Comparison of ENCODE assay signal across 21 mouse cellular contexts in genomic region chr1:19673448-19674396, GRCm38 (mm10).
A peak's percentile ranks its signal among the peaks of the same experiment; 100 is the strongest.
DNase-seq lines count a peak whose midpoint lies in the region; ATAC-seq and TF ChIP-seq lines count a peak whose summit lies in the region.
"Had no signal": no experiment of that assay in that cellular context is flagged by ENCODE, and none has a peak within 500 bp of the region (broad histone marks: within the 10 kb centered on the region; RNA-seq: fewer than 3 reads in every experiment).

No protein-coding gene starts in this region.

- no peak overlapping the region for H3K4me3 ChIP-seq in hindbrain, embryonic 16.5 days (ENCODE audit: low read length)
- H3K4me3 ChIP-seq in hindbrain, postnatal 0 days (ENCODE audit: low read length), result no peak overlapping the region
- H3K4me3 ChIP-seq in embryonic facial prominence, embryonic 12.5 days, result no peak overlapping the region
- H3K4me3 ChIP-seq in neural tube, embryonic 12.5 days, result no peak overlapping the region
- H3K4me3 ChIP-seq: forebrain, embryonic 12.5 days; heart, adult 2 months; kidney, embryonic 15.5 days; limb, embryonic 12.5 days; lung, embryonic 15.5 days; midbrain, embryonic 12.5 days had no signal

- no peaks in the 10 kb centered on the region for H3K36me3 ChIP-seq in hindbrain, embryonic 16.5 days (ENCODE audit: control insufficient read depth, insufficient read depth, low read length)
- H3K36me3 ChIP-seq in hindbrain, postnatal 0 days (ENCODE audit: insufficient read depth, low read length), result no peaks in the 10 kb centered on the region
- no peaks in the 10 kb centered on the region for H3K36me3 ChIP-seq in embryonic facial prominence, embryonic 12.5 days
- H3K36me3 ChIP-seq in neural tube, embryonic 12.5 days, result no peaks in the 10 kb centered on the region
- H3K36me3 ChIP-seq: forebrain, embryonic 12.5 days; kidney, embryonic 15.5 days; limb, embryonic 12.5 days; lung, embryonic 15.5 days; midbrain, embryonic 12.5 days had no signal

- H3K9ac ChIP-seq in hindbrain, embryonic 16.5 days (ENCODE audit: low read depth, low read length), result no peak overlapping the region
- H3K9ac ChIP-seq in hindbrain, postnatal 0 days (replicated peaks; ENCODE audit: low read length), result no peak overlapping the region
- H3K9ac ChIP-seq in embryonic facial prominence, embryonic 12.5 days, result no peak overlapping the region
- H3K9ac ChIP-seq in neural tube, embryonic 12.5 days, result no peak overlapping the region
- H3K9ac ChIP-seq: forebrain, embryonic 12.5 days; kidney, embryonic 15.5 days; limb, embryonic 12.5 days; liver, embryonic 14.5 days; lung, embryonic 15.5 days; midbrain, embryonic 12.5 days had no signal

- no peaks in the 10 kb centered on the region for H3K9me3 ChIP-seq in hindbrain, embryonic 16.5 days (ENCODE audit: control insufficient read depth, low read length)
- H3K9me3 ChIP-seq in hindbrain, postnatal 0 days (ENCODE audit: low read length), result no peaks in the 10 kb centered on the region
- no peaks in the 10 kb centered on the region for H3K9me3 ChIP-seq in embryonic facial prominence, embryonic 12.5 days
- H3K9me3 ChIP-seq in neural tube, embryonic 12.5 days, result no peaks in the 10 kb centered on the region
- H3K9me3 ChIP-seq: forebrain, embryonic 12.5 days; kidney, embryonic 15.5 days; limb, embryonic 12.5 days; lung, embryonic 15.5 days; midbrain, embryonic 12.5 days had no signal

- H3K4me2 ChIP-seq in hindbrain, embryonic 16.5 days (ENCODE audit: low read length), result no peak overlapping the region
- no peak overlapping the region for H3K4me2 ChIP-seq in hindbrain, postnatal 0 days (ENCODE audit: low read depth, low read length)
- 0 out of 2 replicates have a peak overlapping the region, but pooled peaks have one; percentile 9 for H3K4me2 ChIP-seq in embryonic facial prominence, embryonic 12.5 days (replicated peaks)
- no peak overlapping the region for H3K4me2 ChIP-seq in neural tube, embryonic 12.5 days (replicated peaks)
- H3K4me2 ChIP-seq: forebrain, embryonic 12.5 days; kidney, embryonic 15.5 days; limb, embryonic 12.5 days; lung, embryonic 15.5 days; midbrain, embryonic 12.5 days had no signal

- 45% methylated on average over 8 of the region's 8 CpGs for WGBS in hindbrain, embryonic 16.5 days
- WGBS in hindbrain, postnatal 0 days, result 53% methylated on average over 8 of the region's 8 CpGs
- WGBS in embryonic facial prominence, embryonic 12.5 days, result 25% methylated on average over 8 of the region's 8 CpGs
- 34% methylated on average over 8 of the region's 8 CpGs for WGBS in neural tube, embryonic 12.5 days

- no peak for TF ChIP-seq CTCF in hindbrain, postnatal 0 days (IDR thresholded peaks at IDR 0.05; ENCODE audit: low read depth)

- H3K4me1 ChIP-seq in hindbrain, embryonic 16.5 days (ENCODE audit: control insufficient read depth, insufficient read depth, low read depth, low read length), result no peaks in the 10 kb centered on the region
- no peaks in the 10 kb centered on the region for H3K4me1 ChIP-seq in hindbrain, postnatal 0 days (ENCODE audit: insufficient read depth, low read length)
- H3K4me1 ChIP-seq in embryonic facial prominence, embryonic 12.5 days, result peaks cover 5% of the 10 kb centered on the region
- H3K4me1 ChIP-seq in neural tube, embryonic 12.5 days, result peaks cover 3% of the 10 kb centered on the region; the same call in 1 of the 2 replicates
- H3K4me1 ChIP-seq: forebrain, embryonic 12.5 days; lung, embryonic 15.5 days had no signal

- DNase-seq in hindbrain, postnatal 0 days (ENCODE audit: low spot score), result no peak
- DNase-seq in brain, adult 2 months (ENCODE audit: low read depth, low spot score), result peak; percentile 2
- DNase-seq in urinary bladder, postnatal 10 days (ENCODE audit: low spot score), result no peak
- DNase-seq in Muller cell, postnatal 12 days (ENCODE audit: inconsistent ontology term), result no peak
- DNase-seq: cerebellum, adult 9-10 months; gastrocnemius, postnatal 10 days; heart, adult 2 months; heart, postnatal 36 days; lung, postnatal 4 days; right cerebral cortex, postnatal 14 days; spleen, adult 18-20 months had no signal

- ATAC-seq in hindbrain, embryonic 16.5 days, result 0 out of 2 replicates have a peak, but pooled peaks have one; percentile 14
- no peak for ATAC-seq in hindbrain, postnatal 0 days
- ATAC-seq in embryonic facial prominence, embryonic 12.5 days (ENCODE audit: insufficient number of reproducible peaks, insufficient read depth, low FRiP score, low TSS enrichment), result no peak
- peak; percentile 50 for ATAC-seq in neural tube, embryonic 12.5 days (ENCODE audit: low FRiP score, low read depth)
- ATAC-seq: intestine, embryonic 16.5 days had no signal

- no peak overlapping the region for H3K27ac ChIP-seq in hindbrain, embryonic 16.5 days (ENCODE audit: low read depth, low read length)
- no peak overlapping the region for H3K27ac ChIP-seq in hindbrain, postnatal 0 days
- no peak overlapping the region for H3K27ac ChIP-seq in embryonic facial prominence, embryonic 12.5 days
- H3K27ac ChIP-seq in neural tube, embryonic 12.5 days, result no peak overlapping the region
- H3K27ac ChIP-seq: forebrain, embryonic 12.5 days; heart, adult 2 months; kidney, embryonic 15.5 days; limb, embryonic 12.5 days; liver, embryonic 14.5 days; lung, embryonic 15.5 days had no signal

- no peaks in the 10 kb centered on the region for H3K27me3 ChIP-seq in hindbrain, embryonic 16.5 days (replicated peaks; ENCODE audit: control insufficient read depth, insufficient read depth, low read length)
- H3K27me3 ChIP-seq in hindbrain, postnatal 0 days (ENCODE audit: insufficient read depth, low read length), result no peaks in the 10 kb centered on the region
- no peaks in the 10 kb centered on the region for H3K27me3 ChIP-seq in embryonic facial prominence, embryonic 12.5 days
- H3K27me3 ChIP-seq in neural tube, embryonic 12.5 days (replicated peaks), result no peaks in the 10 kb centered on the region
- H3K27me3 ChIP-seq: forebrain, embryonic 12.5 days; kidney, embryonic 15.5 days; limb, embryonic 12.5 days; lung, embryonic 15.5 days; midbrain, embryonic 12.5 days had no signal

Comparison
In these comparisons a context has a peak if more than half of its experiments do, and no peak if none do; other contexts are left out.
1. ATAC-seq: peak in hindbrain, embryonic 16.5 days (single experiment) and neural tube, embryonic 12.5 days (single experiment); none in hindbrain, postnatal 0 days (single experiment) and embryonic facial prominence, embryonic 12.5 days (single experiment).